Comparison of ENCODE assay signal across 11 mouse cellular contexts in the genomic region with DNA sequence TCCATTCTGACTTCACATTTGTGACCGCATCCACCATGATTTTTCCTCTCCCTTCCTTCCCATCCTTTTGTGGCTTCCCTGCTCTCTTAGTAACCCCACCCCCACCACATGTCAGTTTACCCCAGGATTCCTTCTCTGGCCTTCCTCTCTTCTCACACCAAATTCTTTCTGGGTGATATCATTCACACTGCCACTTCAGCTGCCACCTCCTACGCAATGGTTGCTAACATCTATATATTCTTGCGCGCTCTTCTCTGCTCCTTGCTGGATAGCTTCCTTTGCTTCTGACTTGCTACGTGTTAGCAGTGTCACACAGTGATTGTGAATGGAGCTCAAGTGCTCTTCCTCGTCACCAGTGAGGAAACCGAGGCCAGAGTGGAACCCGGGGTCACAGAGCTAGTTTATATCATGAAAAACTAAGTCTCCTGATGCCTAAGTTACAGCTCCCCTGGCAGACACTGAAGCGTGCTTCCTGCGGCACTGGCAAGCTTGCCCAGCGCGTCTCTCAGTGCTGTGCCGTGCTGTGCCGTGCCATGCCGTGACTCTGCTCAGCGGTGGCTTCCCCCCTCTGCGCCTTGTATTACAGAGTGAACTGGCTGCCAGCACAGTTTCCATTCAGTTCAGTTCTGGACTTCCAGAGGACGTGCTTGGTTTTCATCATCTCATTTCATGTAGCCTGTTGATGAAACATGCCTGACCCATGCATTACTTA.
DNase-seq lines count a peak whose midpoint lies in the region; ATAC-seq and TF ChIP-seq lines count a peak whose summit lies in the region.
"Had no signal": no experiment of that assay in that cellular context is flagged by ENCODE, and none has a peak within 500 bp of the region (broad histone marks: within the 10 kb centered on the region; RNA-seq: fewer than 3 reads in every experiment).

No protein-coding gene starts in this region.

- H3K4me1 ChIP-seq in heart, embryonic 11.5 days (ENCODE audit: control insufficient read depth, insufficient read depth, low read length), result peaks cover 51% of the 10 kb centered on the region
- H3K4me1 ChIP-seq in lung, embryonic 14.5 days (ENCODE audit: insufficient read depth), result peaks cover 2% of the 10 kb centered on the region; the same call in 1 of the 2 replicates
- H3K4me1 ChIP-seq in limb, embryonic 15.5 days, result peaks cover 22% of the 10 kb centered on the region

- no peak overlapping the region for H3K4me3 ChIP-seq in heart, embryonic 11.5 days (ENCODE audit: low read depth, low read length)
- no peak overlapping the region for H3K4me3 ChIP-seq in lung, embryonic 14.5 days (ENCODE audit: low read depth, low read length)
- H3K4me3 ChIP-seq in limb, embryonic 15.5 days, result no peak overlapping the region

- no peaks in the 10 kb centered on the region for H3K36me3 ChIP-seq in heart, embryonic 11.5 days (ENCODE audit: control insufficient read depth, insufficient read depth, low read length)
- H3K36me3 ChIP-seq in lung, embryonic 14.5 days (ENCODE audit: insufficient read depth), result no peaks in the 10 kb centered on the region
- no peaks in the 10 kb centered on the region for H3K36me3 ChIP-seq in limb, embryonic 15.5 days

- peak overlapping the region; percentile 86 for H3K27ac ChIP-seq in heart, embryonic 11.5 days (ENCODE audit: low read depth, low read length)
- peak overlapping the region; percentile 19; the same call in 1 of the 2 replicates for H3K27ac ChIP-seq in lung, embryonic 14.5 days (ENCODE audit: low read depth)
- H3K27ac ChIP-seq in limb, embryonic 15.5 days, result 0 out of 2 replicates have a peak overlapping the region, but pooled peaks have one; percentile 33
- H3K27ac ChIP-seq: kidney, postnatal 0 days had no signal

- H3K27me3 ChIP-seq in heart, embryonic 11.5 days (ENCODE audit: control insufficient read depth, insufficient read depth, low read length), result no peaks in the 10 kb centered on the region
- H3K27me3 ChIP-seq in lung, embryonic 14.5 days (ENCODE audit: insufficient read depth, low read length), result no peaks in the 10 kb centered on the region
- no peaks in the 10 kb centered on the region for H3K27me3 ChIP-seq in limb, embryonic 15.5 days

- H3K9ac ChIP-seq in heart, embryonic 11.5 days (ENCODE audit: low read depth, low read length), result 0 out of 2 replicates have a peak overlapping the region, but pooled peaks have one; percentile 1
- no peak overlapping the region for H3K9ac ChIP-seq in lung, embryonic 14.5 days
- H3K9ac ChIP-seq in limb, embryonic 15.5 days, result no peak overlapping the region

- H3K4me2 ChIP-seq in heart, embryonic 11.5 days, result peak overlapping the region; percentile 48
- peak overlapping the region; percentile 33; the same call in 1 of the 2 replicates for H3K4me2 ChIP-seq in lung, embryonic 14.5 days
- no peak overlapping the region for H3K4me2 ChIP-seq in limb, embryonic 15.5 days

- intact Hi-C loops in heart, postnatal 25 days (cut with DNase I), result no loop called here

- DNase-seq in cerebellum, adult 18-20 months, result peak; percentile 51 to 56
- no peak for DNase-seq in cerebellum, adult 11-12 months
- no peak for DNase-seq in heart, postnatal 25 days (ENCODE audit: low spot score)
- peak; percentile 57 for DNase-seq in lung, embryonic 14.5 days
- DNase-seq in lung, postnatal 10 days, result no peak
- DNase-seq in B cell, adult 2 months, result no peak
- DNase-seq: adrenal gland, adult 2 months; midbrain, embryonic 14.5 days had no signal

- 58% methylated on average over 18 of the region's 18 CpGs for WGBS in heart, embryonic 11.5 days (ENCODE audit: insufficient replicate concordance)
- WGBS in lung, embryonic 14.5 days, result 58% methylated on average over 18 of the region's 18 CpGs
- WGBS in limb, embryonic 15.5 days, result 87% methylated on average over 18 of the region's 18 CpGs

- TF ChIP-seq CTCF in lung, embryonic 14.5 days (IDR thresholded peaks at IDR 0.05; ENCODE audit: low read depth), result no peak

- no peaks in the 10 kb centered on the region for H3K9me3 ChIP-seq in heart, embryonic 11.5 days (replicated peaks; ENCODE audit: control insufficient read depth, low read length)
- H3K9me3 ChIP-seq in lung, embryonic 14.5 days (ENCODE audit: low read depth, low read length), result no peaks in the 10 kb centered on the region
- no peaks in the 10 kb centered on the region for H3K9me3 ChIP-seq in limb, embryonic 15.5 days

- ATAC-seq in heart, embryonic 11.5 days (replicated peaks; ENCODE audit: insufficient number of reproducible peaks, low FRiP score, low TSS enrichment), result peak; percentile 36; the same call in 1 of the 2 replicates
- ATAC-seq in lung, embryonic 14.5 days (ENCODE audit: insufficient read depth), result peak; percentile 44; the same call in 1 of the 2 replicates
- ATAC-seq in limb, embryonic 15.5 days (ENCODE audit: insufficient number of reproducible peaks, low FRiP score, low TSS enrichment, low read depth), result no peak

Comparison
In these comparisons a context has a peak if more than half of its experiments do, and no peak if none do; other contexts are left out.
1. DNase-seq: peak in cerebellum, adult 18-20 months (2 of 2) and lung, embryonic 14.5 days (single experiment); none in cerebellum, adult 11-12 months (single experiment), heart, postnatal 25 days (single experiment), lung, postnatal 10 days (single experiment) and B cell, adult 2 months (0 of 2).
2. H3K27ac ChIP-seq: peak in every context shown above with its lines; median percentile 86 in heart, embryonic 11.5 days; 33 in limb, embryonic 15.5 days; 19 in lung, embryonic 14.5 days.